Mouse (Mus musculus) ovary, postnatal 36 days (tissue): ENCODE results near the gene Tmem243.

Experiments used
- DNase-seq: peaks from one replicate; pipeline ENCODE4 v3.0.0; 2022; ENCODE audit warnings: low spot score, mixed read lengths

The Tmem243 gene

DNA sequence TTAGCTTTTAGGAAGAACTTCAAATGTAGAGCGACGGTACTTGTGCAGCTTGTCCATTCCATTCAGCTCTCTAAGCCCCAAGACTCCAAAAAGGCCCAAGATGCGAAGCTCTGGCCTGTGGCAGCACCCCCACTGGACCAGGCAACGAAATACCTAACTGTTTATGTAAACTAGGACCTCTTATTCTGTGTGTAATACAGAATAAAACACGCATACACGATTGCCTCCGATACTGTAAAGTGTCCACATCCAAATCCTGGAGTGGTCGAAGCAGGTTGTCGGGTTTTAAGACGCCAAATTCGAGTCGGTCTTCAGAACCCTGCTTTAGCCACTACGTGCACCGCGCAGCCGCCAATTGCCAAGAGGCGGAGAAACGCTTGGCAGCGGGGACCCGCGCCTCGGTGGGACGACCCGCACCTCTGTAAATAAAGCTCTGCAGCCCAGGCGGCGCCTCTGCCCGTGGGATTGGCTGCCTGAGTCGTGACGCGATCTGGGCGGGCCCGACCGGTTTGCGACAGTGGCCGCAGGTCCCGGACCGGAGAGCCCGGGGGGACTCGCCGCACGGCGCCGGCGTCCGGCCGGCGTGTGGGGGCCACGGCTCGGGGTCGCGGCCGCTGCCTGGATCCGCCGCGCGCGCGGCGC lies at the start of gene Tmem243:
Gene Tmem243 (plus strand): TSS at position 462 of the 642 bp plus-strand sequence.
- DNase-seq, result peak; percentile 91

DNA sequence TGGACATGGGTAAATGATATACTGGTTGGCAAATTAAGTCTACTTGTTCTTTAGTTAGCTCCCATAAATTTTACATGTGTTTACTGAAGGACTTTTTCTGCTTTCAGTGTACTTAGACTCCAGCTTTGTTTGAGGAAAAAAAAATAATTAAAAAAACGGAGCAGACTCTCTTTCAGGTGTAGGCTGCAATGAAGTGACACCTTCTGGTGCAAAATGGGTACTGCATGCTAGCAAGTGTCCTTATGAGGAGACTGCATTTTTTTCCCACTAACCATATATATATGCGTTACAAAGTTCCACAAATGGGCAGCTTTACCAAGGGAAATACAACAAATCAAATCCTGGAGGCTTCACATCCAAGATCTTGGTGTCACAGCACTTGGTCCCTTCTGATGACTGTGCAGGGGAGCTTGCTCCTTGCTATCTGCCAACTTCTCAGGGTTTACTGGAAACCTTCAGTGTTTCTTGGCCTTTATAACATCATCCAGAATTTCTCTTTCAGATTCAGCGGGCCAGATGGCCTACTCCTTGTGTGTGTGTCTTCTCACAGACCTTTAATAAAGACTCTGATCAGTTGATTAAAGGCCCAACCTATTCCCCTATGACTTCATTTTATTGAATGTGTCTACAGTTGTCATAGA lies 44.3 kb upstream of the Tmem243 start:
- no peak for DNase-seq

DNA sequence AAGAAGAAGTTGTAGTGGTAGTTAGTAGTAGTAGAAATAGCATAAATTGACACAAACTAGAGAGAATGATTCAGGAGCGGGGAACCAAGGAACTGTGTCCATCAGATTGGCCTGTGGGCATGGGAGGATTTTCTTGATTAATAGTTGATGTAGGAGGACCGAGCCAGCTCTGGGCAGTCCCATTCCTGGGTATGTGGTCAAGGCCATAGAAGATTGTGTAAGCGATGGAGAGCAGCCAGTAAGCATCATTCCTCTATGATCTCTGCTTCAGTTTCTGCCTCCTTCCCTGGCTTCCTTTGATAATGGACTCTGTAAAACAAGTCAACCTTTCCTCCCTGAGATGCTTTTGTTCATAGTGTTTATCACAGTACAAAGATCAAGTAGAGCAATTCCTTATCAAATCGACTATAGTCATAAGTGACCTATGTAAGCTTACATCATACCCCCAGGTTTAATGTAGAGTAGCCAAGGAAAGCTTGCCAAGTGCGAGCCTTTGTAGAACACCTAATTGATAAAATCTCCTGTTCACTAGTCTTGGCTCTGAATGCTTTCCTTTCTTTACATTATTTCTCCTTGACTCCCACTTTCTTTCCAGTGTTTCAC lies 43.1 kb upstream of the Tmem243 start:
- no peak for DNase-seq

DNA sequence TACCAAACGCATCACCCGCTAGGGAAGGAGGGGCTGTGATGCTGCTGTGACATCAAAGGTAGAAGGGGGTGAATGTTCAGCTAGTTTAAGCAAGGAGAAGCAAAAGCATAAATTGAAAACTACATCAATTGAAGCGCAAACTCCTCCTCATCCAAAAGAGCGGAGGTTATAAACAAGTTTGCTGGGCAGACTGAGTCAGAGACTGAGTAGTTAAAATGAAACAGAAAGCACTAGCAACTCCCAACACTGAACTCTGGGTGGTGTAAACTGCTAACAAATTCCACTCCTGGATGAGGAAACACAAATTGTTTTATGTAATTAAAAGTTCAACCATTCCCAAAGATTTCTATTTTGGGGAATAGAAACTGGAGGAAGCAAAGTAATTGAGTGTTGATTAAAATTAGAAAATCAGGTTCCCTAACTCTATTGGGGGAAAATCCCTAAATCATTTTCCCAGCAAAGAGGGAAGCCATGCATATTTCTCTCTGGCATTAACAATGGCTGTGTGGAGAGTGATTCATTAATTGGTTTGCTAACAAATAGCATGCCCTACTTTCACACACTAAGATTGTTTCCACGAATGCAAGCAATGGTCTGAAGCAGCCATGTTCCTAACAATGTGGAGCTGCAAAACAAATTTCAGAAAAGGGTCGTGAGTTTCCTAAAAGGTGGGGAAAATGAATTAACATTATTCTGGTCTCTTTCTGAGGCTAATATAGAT lies 41.0 kb upstream of the Tmem243 start:
- no peak for DNase-seq

DNA sequence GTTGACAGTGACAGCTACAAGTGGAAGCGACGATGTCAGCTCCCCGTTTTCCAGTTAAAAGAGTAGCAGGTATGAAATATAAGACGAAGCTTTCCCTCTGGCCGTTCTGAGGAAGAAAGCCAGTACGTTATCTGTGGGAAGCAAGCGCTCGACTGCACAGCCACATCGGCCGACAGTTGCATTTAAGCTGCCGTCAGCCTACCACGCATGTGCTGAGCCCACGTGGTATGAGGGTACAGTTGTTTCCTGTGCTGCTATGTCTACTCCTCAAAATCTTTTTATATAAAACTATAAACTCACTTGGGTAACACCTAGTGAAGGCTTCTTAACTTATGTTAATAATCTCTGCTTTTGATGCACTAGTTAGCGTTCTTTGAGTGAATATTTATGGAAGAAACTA lies 40.2 kb upstream of the Tmem243 start:
- no peak for DNase-seq

DNA sequence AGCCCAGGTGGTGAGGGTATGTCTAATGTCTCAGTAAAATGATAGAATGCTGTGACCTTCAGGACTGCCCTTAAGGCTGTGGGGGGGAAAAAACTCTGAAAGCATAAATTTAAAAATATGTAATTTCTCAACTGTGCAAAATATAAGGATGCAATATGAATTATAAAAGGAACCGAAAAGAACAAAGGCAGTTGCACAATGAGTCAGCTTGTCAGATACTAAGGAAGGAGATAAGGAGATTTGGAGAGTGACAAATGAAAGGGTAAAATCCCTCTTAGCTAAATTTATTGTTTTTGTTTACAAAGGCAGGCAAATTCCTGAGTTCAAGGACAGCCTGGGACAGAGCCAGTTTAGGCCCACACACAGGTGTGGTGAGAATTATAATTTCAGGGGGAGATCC lies 36.3 kb upstream of the Tmem243 start:
- DNase-seq, result no peak

DNA sequence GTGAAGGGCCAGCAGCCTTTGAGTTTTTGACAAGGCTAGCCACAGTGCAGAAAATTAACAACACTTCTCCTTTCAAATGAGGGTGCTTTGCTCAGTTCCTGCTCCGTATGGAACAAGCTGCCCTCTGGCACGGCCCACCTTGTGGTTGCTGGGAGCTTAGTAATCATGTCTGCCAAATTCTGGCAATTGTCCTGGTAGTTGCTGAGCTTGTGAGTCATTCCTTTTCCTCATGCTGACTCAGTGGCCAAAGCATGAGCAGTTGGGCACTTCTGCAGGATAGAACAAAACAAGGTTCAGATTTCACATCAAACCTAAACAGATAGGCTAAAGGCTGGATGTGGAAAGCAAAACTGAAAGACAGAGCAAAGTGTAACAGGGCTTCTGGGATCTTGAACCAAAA lies 31.6 kb upstream of the Tmem243 start:
- DNase-seq, result peak; percentile 35

DNA sequence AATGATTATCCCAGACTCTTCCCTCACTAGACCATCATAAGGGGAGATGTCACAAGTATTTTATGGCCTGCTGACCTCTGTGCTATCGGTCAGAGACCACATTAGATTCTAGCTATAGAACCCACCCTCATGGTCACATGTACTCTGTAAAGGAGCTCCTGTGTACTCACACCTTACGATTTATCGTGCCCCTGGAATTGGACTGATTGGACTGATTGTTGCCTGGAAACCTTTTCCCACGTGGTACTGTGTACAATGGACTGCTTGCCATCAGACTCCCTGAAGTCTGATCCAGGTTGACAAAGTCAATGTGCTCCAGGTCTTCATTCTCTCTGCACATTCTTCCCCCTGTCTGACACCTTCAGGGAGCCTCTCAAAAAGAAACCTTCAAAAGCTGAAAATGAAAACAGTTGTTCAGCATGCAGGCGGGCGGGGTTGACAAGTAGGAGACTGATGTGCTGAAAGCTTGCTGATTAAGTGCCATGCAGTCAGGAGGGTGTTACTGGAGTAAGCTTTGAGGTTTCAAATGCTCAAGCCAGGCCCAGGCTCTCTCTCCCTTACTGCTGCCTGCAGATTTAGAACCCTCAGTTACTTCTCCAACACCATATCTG lies 30.8 kb upstream of the Tmem243 start:
- DNase-seq, result no peak

DNA sequence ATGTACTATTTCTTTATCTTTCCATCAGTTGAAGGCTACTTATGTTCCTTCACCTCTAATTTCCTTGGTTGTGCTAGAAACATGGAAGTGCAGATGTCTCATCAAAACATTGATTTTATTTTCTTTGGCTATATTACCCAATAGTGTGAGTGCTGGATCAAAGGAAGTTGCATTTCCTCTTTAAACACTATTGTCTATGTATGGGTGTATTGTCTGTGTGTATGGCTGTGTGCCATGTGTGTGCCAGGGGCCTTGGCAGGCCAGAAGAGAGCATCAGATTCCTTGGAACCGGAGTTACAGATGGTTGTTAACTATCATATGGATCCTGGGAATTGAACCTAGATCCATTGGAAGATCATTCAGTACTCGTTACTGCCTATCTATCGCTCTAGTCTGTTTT lies 29.1 kb upstream of the Tmem243 start:
- no peak for DNase-seq

DNA sequence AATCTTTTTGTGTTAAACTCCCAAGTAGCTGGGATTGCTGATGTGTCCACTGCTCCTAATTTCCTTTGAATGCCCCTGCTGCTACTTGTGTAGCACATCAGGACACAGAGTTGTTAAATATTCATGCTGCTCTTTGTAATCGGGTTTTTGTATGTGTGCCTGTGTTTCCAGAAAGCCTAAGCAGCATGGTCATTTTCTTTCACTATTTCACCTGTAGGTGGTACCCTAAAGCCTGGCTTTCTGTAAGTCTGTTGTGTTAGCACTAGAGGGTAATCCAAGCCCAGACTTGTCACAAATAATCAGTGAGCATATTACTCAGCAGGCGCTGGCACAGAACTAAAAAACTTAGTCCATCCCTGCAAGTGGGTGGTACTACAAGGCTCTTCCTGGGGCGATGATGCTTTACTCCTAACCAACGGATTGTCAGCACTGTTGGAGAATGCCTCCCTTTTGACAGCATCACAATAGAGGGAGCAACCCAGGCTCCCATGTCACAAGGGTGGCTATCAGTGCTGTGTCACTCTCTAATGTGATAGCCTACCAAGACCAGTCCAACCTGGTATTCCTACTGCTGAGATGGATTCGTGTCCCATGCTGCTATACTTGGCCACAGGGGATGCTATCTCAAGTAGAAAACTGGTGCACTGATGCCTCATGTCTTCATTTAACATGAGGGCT lies 27.2 kb upstream of the Tmem243 start:
- no peak for DNase-seq

DNA sequence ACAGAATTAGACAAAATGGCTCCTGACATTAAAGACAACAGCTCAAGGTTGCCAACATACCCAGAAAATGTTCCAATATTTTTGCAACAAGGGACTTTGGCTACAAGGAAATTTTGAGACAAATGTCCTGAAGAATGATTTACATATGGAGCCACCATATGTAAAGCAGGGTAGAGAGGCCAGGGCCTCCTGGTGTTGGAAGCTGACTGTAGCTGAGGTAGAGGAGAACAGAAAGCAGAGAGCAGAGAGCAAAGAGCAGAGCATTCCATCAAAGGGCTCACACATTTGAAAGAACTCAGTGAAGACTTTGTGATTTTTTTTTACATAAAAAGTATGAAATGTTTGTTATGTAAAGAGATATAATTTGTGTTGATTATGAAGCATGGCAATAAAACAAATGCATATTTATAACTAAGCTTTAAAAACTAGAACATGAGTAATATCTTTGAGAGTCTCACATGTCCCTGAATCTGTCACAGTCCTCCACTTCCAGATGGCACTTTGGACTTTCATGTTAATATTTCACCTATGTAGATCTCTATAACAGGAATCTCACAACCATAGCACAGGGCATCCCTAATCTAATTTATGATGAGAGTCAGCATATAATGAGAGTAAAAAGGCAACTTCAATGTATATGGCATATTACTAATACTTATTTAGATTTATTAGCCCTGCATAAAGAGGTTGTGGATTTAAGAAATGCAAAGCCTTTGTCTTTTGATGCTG lies 20.5 kb upstream of the Tmem243 start:
- no peak for DNase-seq

DNA sequence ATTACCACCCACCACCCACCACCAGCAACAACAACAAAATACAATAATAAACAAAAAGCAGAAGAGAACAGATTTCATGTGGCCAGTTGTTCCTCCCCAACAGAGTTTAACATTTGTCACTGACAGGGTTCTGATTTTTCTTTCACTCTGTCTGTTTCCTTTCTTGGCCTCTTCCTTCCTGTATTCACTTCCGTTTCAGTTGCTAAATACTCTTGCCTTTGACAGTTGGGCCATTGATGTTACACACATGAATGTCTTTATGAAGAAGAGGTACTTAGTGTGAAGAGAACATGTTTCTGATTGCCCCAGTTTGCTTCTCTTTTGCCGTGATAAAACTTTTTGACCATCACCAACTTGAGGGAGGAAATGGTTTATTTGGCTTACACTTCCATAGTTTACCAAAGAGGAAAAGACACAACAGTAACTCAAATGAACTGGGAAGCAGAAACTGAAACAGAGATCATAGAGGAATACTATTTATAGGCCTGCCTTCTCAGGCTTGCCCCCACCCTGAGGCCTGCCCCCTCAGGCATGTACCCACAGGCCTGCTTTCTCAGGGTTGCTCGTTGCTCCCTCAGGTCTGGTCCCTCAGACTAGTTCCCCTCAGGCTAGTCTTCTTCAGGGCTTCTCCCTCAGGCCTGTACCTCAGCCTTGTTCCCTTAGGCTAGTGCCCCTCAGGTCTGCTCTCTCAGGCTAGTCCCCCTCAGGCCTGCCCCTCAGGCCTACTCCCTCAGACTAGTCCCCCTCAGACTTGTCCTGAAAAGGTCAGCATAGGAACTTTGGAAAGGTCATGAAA lies 13.3 kb upstream of the Tmem243 start:
- no peak for DNase-seq

DNA sequence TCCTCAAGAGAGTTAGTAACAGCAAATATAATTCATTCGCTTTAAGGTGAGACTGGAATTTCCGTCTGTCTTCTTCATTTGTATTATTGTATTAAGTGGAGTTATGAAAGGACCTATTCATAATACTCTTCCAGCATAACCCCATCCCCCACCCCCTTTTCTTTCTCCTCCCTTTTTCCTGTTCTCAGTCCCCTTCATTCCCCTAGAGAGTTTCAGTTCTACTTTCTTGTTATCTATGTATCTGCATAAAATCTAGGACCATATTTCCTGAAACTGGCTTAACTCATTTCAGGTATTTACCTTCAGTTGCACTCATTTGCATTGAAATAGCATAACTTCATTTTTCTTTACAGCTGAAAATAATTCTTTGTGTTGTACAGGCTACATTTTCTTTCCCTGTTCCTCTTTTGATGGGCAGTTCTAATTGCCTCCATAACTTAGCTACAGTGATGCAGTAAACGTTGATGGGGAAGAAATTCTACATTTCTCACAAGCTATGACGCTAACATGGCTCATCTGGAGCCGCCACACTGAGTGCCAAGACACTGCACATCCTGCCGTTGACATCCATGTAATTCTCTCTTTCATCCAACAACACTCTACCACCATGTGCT lies 9.9 kb upstream of the Tmem243 start:
- no peak for DNase-seq

DNA sequence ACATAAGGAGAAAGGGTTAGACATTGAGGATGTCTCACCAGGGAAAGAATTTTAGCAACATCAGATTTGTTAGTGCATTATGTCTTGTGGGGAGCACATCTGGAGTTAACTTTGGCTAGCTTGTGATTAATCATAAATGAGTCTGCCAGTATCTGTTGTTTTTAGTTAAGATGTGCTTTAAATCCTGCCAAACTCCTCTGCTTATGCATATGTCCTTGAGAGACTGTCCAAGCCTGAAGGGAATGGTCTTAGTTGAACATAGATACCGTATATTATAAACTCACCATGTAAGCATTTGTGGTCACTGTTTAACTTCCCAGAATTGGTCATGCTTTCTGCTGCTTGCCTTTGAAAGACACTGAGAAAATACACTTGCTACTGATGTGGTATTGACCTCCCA lies 7.8 kb upstream of the Tmem243 start:
- DNase-seq, result no peak

DNA sequence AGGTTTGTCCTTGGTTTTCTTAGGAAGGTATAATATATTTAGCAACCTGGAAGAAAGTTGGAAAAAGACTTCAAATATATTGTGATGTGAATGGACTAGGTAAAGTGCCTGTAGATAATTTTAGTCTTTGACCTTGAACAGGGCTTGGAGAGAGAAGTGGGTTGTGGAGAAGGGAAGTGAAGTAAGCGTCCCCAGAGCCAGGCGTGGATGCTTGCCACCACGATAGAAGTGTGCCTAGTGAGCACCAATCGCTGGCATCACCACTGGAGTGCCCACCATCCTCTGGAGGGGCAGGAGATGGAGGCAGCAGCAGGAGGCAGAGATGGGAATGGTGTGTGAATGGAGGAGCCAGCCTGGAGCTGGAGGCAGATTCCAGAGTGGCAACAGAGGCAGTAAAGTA lies 7.0 kb upstream of the Tmem243 start:
- no peak for DNase-seq

DNA sequence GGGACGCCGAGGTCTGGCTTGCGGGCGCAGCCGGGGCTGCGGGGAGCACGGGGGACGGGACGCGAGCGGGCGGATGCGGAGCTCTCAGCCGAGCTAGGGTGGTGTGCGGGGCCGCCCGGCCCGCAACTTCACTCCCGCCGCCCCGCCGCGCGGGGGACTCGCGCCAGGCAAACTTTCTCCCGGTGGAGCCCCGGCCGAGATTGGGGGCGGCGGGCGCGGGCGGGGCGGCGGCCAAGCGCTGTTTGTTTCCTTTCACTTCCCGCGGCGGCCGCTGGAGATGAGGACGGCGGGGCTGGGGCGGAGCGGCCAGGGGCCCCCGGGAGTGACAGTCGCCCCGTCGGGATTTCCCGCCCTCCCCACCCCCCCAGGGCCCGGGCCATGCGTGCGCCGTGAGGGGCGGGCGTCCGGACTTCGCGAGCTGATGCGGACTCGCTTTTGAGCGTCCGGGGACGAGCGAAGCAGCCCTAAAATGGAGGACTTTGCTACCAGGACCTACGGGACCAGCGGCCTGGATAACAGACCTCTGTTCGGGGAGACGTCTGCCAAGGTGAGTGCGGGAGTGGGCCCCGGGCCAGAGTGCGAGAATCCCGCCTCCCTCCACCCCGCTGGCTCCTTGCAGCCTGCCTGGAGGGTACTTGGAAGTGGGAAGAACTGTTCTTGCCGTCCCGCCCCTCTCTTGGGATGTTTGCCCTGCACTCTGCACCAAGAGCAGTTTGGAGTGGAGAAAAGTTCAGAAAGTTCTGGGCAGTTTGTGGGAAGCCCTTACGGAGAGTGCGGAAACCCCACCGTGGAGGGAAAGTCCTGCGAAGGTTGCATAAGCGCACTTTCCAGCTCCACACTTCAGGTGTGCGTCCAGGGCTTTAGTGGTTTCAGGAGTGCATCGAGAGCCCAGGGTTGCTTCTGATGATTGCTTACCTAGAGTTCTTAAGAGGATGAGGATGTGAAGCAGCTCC lies 657 bp downstream of the Tmem243 start:
- peak; percentile 59 for DNase-seq

DNA sequence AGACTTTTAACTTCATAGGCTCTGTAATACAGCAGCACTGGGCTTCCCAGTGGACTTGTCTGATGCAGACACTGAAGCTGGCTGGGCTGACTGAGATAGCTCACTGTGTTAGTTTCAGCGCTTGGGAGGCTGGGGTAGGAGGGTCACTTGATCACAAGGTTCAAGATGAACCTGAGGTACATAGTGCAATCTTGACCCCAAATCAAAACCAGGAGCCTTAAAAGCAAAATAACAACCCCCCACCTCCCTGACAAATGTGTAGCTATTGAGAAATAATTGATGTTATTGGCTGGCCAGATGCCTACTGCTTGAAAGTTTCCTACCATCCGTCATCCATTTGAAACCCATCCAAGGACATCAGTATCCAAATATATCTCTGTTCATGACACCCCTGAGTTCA lies 2.2 kb downstream of the Tmem243 start:
- no peak for DNase-seq

DNA sequence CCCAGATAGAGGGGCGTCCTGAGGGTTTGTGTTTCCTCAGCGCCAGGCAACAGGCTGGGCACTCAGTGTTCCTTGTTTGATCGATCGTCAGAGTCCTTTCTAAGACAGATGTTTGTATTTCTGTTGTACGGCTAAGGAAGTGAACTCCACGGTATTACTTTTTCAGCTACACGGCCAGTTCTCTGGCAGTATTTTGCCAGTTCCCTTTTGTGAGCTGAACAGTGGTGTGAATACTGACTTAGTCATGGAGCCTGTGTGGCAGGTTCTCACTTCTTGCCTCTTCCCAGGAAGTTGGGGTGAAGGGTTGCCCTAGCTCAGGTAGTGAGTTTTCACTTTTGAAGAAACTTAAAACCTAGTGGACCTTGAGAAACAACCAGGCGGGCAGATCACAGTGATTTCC lies 3.5 kb downstream of the Tmem243 start:
- no peak for DNase-seq

DNA sequence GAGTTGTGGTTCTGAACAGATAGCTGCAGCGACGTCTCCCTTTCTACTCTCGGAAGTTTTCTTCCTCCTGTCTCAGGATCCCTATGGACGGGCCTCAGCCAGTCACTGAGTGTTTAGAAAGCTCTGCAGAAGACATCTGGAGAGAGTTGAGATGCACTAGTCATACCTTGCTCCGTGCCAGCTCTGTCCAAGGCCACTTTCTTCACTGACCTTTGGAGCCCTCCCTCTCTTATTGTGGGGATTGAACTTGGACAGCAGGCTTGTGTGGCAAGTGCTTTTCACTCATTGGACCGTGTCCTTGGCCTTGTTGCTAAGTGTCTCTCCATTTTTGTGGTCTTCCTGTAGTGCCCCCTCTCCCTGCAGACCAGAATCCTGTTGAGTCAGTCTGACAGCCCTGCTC lies 6.3 kb downstream of the Tmem243 start:
- no peak for DNase-seq
